Mouse (Mus musculus): ENCODE results near the gene Bud13. TPM values are rescaled to one million over a fixed set of nuclear protein-coding genes. Genes with fewer than 3 reads are reported as not detected.

The Bud13 gene
- polyA plus RNA-seq, 1 experiment from 2014 or later = 25.8 TPM

Other genes starting within 250 kb of the Bud13 start
- gene Apoa1, start 54.4 kb upstream of the Bud13 start, polyA plus RNA-seq (2016; fragmentation: Nextera tagmentation; extraction: Ambion mirVana) = 1.1 and 1.6 TPM in 2 replicates
- not detected in 2 replicates for gene Apoc3, start 47.4 kb upstream of the Bud13 start, polyA plus RNA-seq (2016; fragmentation: Nextera tagmentation; extraction: Ambion mirVana)
- gene Apoa4, start 42.3 kb upstream of the Bud13 start, polyA plus RNA-seq (2016; fragmentation: Nextera tagmentation; extraction: Ambion mirVana) = not detected in 2 replicates
- gene Apoa5, start 14.4 kb upstream of the Bud13 start, polyA plus RNA-seq (2016; fragmentation: Nextera tagmentation; extraction: Ambion mirVana) = not detected in 2 replicates
- 61.4 and 66.2 TPM in 2 replicates for gene Zpr1, start 9.9 kb upstream of the Bud13 start, polyA plus RNA-seq (2016; fragmentation: Nextera tagmentation; extraction: Ambion mirVana)
- not detected in 2 replicates for gene 4931429L15Rik, start 37.0 kb downstream of the Bud13 start, polyA plus RNA-seq (2016; fragmentation: Nextera tagmentation; extraction: Ambion mirVana)

Data from forebrain, embryonic 12.5 days (tissue).